Mouse (Mus musculus) heart, adult 18-20 months (tissue): ENCODE measurements around the gene Psme1. TPM values are rescaled to one million over a fixed set of nuclear protein-coding genes. Genes with fewer than 3 reads are reported as not detected.
A peak's percentile ranks its signal among the peaks of the same experiment; 100 is the strongest.

Experiments
- DNase-seq, 2 experiments: peaks; one replicate each; pipeline ENCODE4 v3.0.0; 2021 to 2022; ENCODE audit warnings: mixed read lengths in 1 of 2
- long read RNA-seq, 2 experiments: library from polyadenylated mRNA; stranded (forward); transcript quantifications; one replicate each; pipeline ENCODE4 v2.0.0; 2021
- total RNA-seq, 2 experiments: library from RNA; stranded (reverse); gene quantifications; 2 replicates each; pipeline ENCODE4 v1.2.3; 2021

The Psme1 gene
- 100 to 1,000 TPM; 276 to 319 TPM for total RNA-seq
- long read RNA-seq, experiment 1, transcript Psme1-208 (11 exons, 1,112 nt) = major isoform, 100 of 122 reads
- long read RNA-seq, experiment 1, partial matches to known transcripts = 15 of 122 reads
- long read RNA-seq, experiment 1, other reads (novel, unspliced or antisense) = 4 of 122 reads
- long read RNA-seq, experiment 2, transcript Psme1-208 (11 exons, 1,112 nt) = major isoform, 53 of 69 reads
- long read RNA-seq, experiment 2, partial matches to known transcripts = 14 of 69 reads
- long read RNA-seq, experiment 2, other reads (novel, unspliced or antisense) = 2 of 69 reads

- DNase-seq = peak; percentile 84 to 92
These were observed at the start of gene Psme1 for GRCm38 (mm10) chr14:55577871-55578667. Psme1 (plus strand) TSS chr14:55578123.

- DNase-seq = peak in 1 of 2 experiments; percentile 66
These were observed 41.7 kb upstream of the Psme1 start for GRCm38 (mm10) chr14:55536116-55536745.

GRCm38 (mm10) chr14:55540067-55540786, 37.7 kb upstream of the Psme1 start, which contains the start of gene Pck2:
Pck2 (plus strand) TSS chr14:55540266.
- peak; percentile 88 to 97 for DNase-seq

- peak; percentile 92 to 94 for DNase-seq
These were observed 37.1 kb upstream of the Psme1 start for GRCm38 (mm10) chr14:55540787-55541321.

- no peak for DNase-seq
These were observed 35.7 kb upstream of the Psme1 start for GRCm38 (mm10) chr14:55542268-55542667.

- no peak for DNase-seq
These were observed 33.6 kb upstream of the Psme1 start for GRCm38 (mm10) chr14:55544334-55544733.

GRCm38 (mm10) chr14:55550191-55550590, 27.7 kb upstream of the Psme1 start:
- DNase-seq = no peak

- no peak for DNase-seq
These were observed 26.6 kb upstream of the Psme1 start for GRCm38 (mm10) chr14:55551347-55551746.

- no peak for DNase-seq
These were observed 26.1 kb upstream of the Psme1 start for GRCm38 (mm10) chr14:55551794-55552193.

GRCm38 (mm10) chr14:55554635-55555034, 23.3 kb upstream of the Psme1 start:
- DNase-seq = no peak

GRCm38 (mm10) chr14:55555788-55556187, 22.1 kb upstream of the Psme1 start:
- DNase-seq = no peak

- DNase-seq = peak; percentile 87 to 92
These were observed 20.9 kb upstream of the Psme1 start for GRCm38 (mm10) chr14:55557003-55557402.

- no peak for DNase-seq
These were observed 20.3 kb upstream of the Psme1 start for GRCm38 (mm10) chr14:55557587-55557986.

GRCm38 (mm10) chr14:55558740-55559448, 19.0 kb upstream of the Psme1 start:
- DNase-seq = no peak

GRCm38 (mm10) chr14:55559799-55560201, 18.1 kb upstream of the Psme1 start, which contains the start of gene Dcaf11:
Dcaf11 (plus strand) TSS chr14:55560006.
- peak; percentile 93 to 95 for DNase-seq

- peak; percentile 99 for DNase-seq
These were observed 17.5 kb upstream of the Psme1 start, which contains the start of gene A730061H03Rik for GRCm38 (mm10) chr14:55560202-55561073. A730061H03Rik (minus strand) TSS chr14:55560406.

GRCm38 (mm10) chr14:55561860-55562259, 16.1 kb upstream of the Psme1 start:
- DNase-seq = no peak

- no peak for DNase-seq
These were observed 14.7 kb upstream of the Psme1 start for GRCm38 (mm10) chr14:55563249-55563648.

GRCm38 (mm10) chr14:55565748-55566147, 12.2 kb upstream of the Psme1 start:
- no peak for DNase-seq

- no peak for DNase-seq
These were observed 10.4 kb upstream of the Psme1 start for GRCm38 (mm10) chr14:55567496-55567895.
